Mouse (Mus musculus) CH12.LX (cell line): ENCODE data around the gene Tet3.

Source experiments
- CTCF ChIP-seq, 2 experiments: IDR thresholded peaks in 1 of 2; conservative IDR thresholded peaks in 1 of 2; 2 replicates each; pipeline ENCODE4 v1.5.1; 2011 to 2012; ENCODE audit warnings: low read depth in 2 of 2, low read length in 2 of 2, improper control_type of control experiment in 1 of 2, inconsistent platforms in 1 of 2, mild to moderate bottlenecking in 1 of 2, moderate library complexity in 1 of 2
- EP300 ChIP-seq: IDR thresholded peaks from 2 replicates; pipeline ENCODE4 v1.6.1; 2011; ENCODE audit warnings: low read length, improper control_type of control experiment
- GABPA ChIP-seq: IDR thresholded peaks from 2 replicates; pipeline ENCODE4 v1.6.1; 2012; ENCODE audit warnings: low read depth, low read length, improper control_type of control experiment, inconsistent platforms; ENCODE audit not compliant: insufficient replicate concordance
- MAX ChIP-seq: IDR thresholded peaks from 2 replicates; pipeline ENCODE4 v1.6.1; 2011; ENCODE audit warnings: low read length, improper control_type of control experiment
- MEF2A ChIP-seq: IDR thresholded peaks from 2 replicates; pipeline ENCODE4 v1.6.1; 2014; ENCODE audit warnings: low read depth, mild to moderate bottlenecking, inconsistent platforms, low read length, improper control_type of control experiment, borderline replicate concordance
- POLR2A ChIP-seq: IDR thresholded peaks from 2 replicates; pipeline ENCODE4 v1.6.1; 2011; ENCODE audit warnings: low read depth, mild to moderate bottlenecking, improper control_type of control experiment, low read length
- SMC3 ChIP-seq: IDR thresholded peaks from 2 replicates; pipeline ENCODE4 v1.6.1; 2011; ENCODE audit warnings: low read depth, low read length, improper control_type of control experiment
- USF1 ChIP-seq: IDR thresholded peaks from 2 replicates; pipeline ENCODE4 v1.6.1; 2014; ENCODE audit warnings: low read depth, mild to moderate bottlenecking, inconsistent platforms, low read length, improper control_type of control experiment
- ZNF384 ChIP-seq: IDR thresholded peaks from 2 replicates; pipeline ENCODE4 v1.6.1; 2012; ENCODE audit warnings: low read depth, low read length, improper control_type of control experiment, inconsistent platforms

GRCm38 (mm10) chr6:83373704-83374300 is 85.1 kb downstream of the Tet3 start:
- TF ChIP-seq ZNF384 (no peak), POLR2A (no peak), EP300 (no peak), CTCF (conservative IDR thresholded peaks at IDR 0.05 in 1 of 2, IDR thresholded peaks at IDR 0.05 in 1 of 2; ENCODE audit: low read depth in 2 of 2, low read length in 2 of 2) (no peak), SMC3 (no peak), MAX (no peak), MEF2A (no peak), USF1 (no peak), GABPA (no peak)
